Mouse (Mus musculus): ENCODE results near the gene Nav1. TPM values are rescaled to one million over a fixed set of nuclear protein-coding genes. Genes with fewer than 3 reads are reported as not detected.

The Nav1 gene
- polyA plus RNA-seq, 1 experiment = 26.8 TPM

DNA sequence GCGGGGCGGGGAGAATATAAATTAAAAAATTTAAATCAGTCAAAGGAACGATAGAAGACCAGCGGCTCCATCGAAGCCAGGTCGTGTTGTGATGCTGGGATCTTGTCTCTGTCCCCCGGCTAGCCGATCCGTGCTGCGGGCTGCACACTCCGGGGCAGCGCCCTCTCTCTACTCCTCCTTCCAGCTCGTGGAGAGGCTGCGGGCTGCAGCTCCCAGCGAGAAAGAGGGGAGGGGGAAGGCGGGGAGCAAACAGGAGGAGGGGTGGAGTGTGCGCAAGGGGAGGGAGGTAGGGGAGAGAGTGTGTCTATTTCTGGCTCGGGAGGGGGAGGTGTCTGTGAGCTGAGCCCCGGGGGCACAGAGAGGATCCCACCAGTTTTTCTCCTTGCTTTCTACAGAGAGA is 21.5 kb downstream of the Nav1 start:
- H3K4me1 ChIP-seq (ENCODE audit: control insufficient read depth, insufficient read depth, low read length) = 0 out of 2 replicates have a peak, but pooled peaks cover 6% of the 10 kb centered on the region
- TF ChIP-seq POLR2A (IDR thresholded peaks at IDR 0.05; ENCODE audit: borderline replicate concordance, insufficient read depth, low read length) (no peak), CTCF (IDR thresholded peaks at IDR 0.05; ENCODE audit: borderline replicate concordance, insufficient read depth, low read depth, low read length) (no peak)
- WGBS = 3% methylated on average over 19 of the region's 19 CpGs
- H3K27ac ChIP-seq (ENCODE audit: insufficient read depth, low read length) = no peak overlapping the region
- H3K4me3 ChIP-seq (replicated peaks; ENCODE audit: insufficient read depth, low read depth, low read length) = peak overlapping the region; percentile 36
- DNase-seq = peak; percentile 29 to 41
- peaks cover 1% of the 10 kb centered on the region; the same call in 1 of the 2 replicates for H3K27me3 ChIP-seq (ENCODE audit: control insufficient read depth, insufficient read depth, low read length)

GRCm38 (mm10) chr1:135584587-135585541 is 22.2 kb downstream of the Nav1 start:
- peak; percentile 46 to 56 for DNase-seq
- H3K4me3 ChIP-seq (replicated peaks; ENCODE audit: insufficient read depth, low read depth, low read length) = peak overlapping the region; percentile 36
- H3K27ac ChIP-seq (ENCODE audit: insufficient read depth, low read length) = no peak overlapping the region
- WGBS = 5% methylated on average over 72 of the region's 73 CpGs
- H3K4me1 ChIP-seq (ENCODE audit: control insufficient read depth, insufficient read depth, low read length) = 0 out of 2 replicates have a peak, but pooled peaks cover 6% of the 10 kb centered on the region
- peaks cover 1% of the 10 kb centered on the region; the same call in 1 of the 2 replicates for H3K27me3 ChIP-seq (ENCODE audit: control insufficient read depth, insufficient read depth, low read length)
- TF ChIP-seq CTCF (IDR thresholded peaks at IDR 0.05; ENCODE audit: borderline replicate concordance, insufficient read depth, low read depth, low read length) (no peak), POLR2A (IDR thresholded peaks at IDR 0.05; ENCODE audit: borderline replicate concordance, insufficient read depth, low read length) (no peak)

- no peak overlapping the region for H3K27ac ChIP-seq (ENCODE audit: insufficient read depth, low read length)
- 0 out of 2 replicates have a peak, but pooled peaks cover 6% of the 10 kb centered on the region for H3K4me1 ChIP-seq (ENCODE audit: control insufficient read depth, insufficient read depth, low read length)
- H3K4me3 ChIP-seq (replicated peaks; ENCODE audit: insufficient read depth, low read depth, low read length) = peak overlapping the region; percentile 51
- WGBS = 11% methylated on average over 21 of the region's 21 CpGs
- peaks cover 1% of the 10 kb centered on the region; the same call in 1 of the 2 replicates for H3K27me3 ChIP-seq (ENCODE audit: control insufficient read depth, insufficient read depth, low read length)
- no peak for TF ChIP-seq CTCF (IDR thresholded peaks at IDR 0.05; ENCODE audit: borderline replicate concordance, insufficient read depth, low read depth, low read length)
- TF ChIP-seq POLR2A (IDR thresholded peaks at IDR 0.05; ENCODE audit: borderline replicate concordance, insufficient read depth, low read length) = no peak
- DNase-seq = no peak
Observed at GRCm38 (mm10) chr1:135583678-135584515, 23.2 kb downstream of the Nav1 start.

- DNase-seq = peak; percentile 35 to 39
- 24% methylated on average over 15 of the region's 15 CpGs for whole genome bisulfite sequencing
- no peak overlapping the region for H3K27ac ChIP-seq (ENCODE audit: insufficient read depth, low read length)
- TF ChIP-seq POLR2A (IDR thresholded peaks at IDR 0.05; ENCODE audit: borderline replicate concordance, insufficient read depth, low read length) (no peak), CTCF (IDR thresholded peaks at IDR 0.05; ENCODE audit: borderline replicate concordance, insufficient read depth, low read depth, low read length) (no peak)
- H3K4me1 ChIP-seq (ENCODE audit: control insufficient read depth, insufficient read depth, low read length) = peaks cover 6% of the 10 kb centered on the region; the same call in 1 of the 2 replicates
- peaks cover 1% of the 10 kb centered on the region; the same call in 1 of the 2 replicates for H3K27me3 ChIP-seq (ENCODE audit: control insufficient read depth, insufficient read depth, low read length)
- peak overlapping the region; percentile 51 for H3K4me3 ChIP-seq (replicated peaks; ENCODE audit: insufficient read depth, low read depth, low read length)
Observed at GRCm38 (mm10) chr1:135583081-135583677, 23.9 kb downstream of the Nav1 start.

- TF ChIP-seq POLR2A (IDR thresholded peaks at IDR 0.05; ENCODE audit: borderline replicate concordance, insufficient read depth, low read length) (no peak), CTCF (IDR thresholded peaks at IDR 0.05; ENCODE audit: borderline replicate concordance, insufficient read depth, low read depth, low read length) (no peak)
- Histone ChIP-seq H3K27ac (ENCODE audit: insufficient read depth, low read length) (no peak overlapping the region), H3K4me3 (replicated peaks; ENCODE audit: insufficient read depth, low read depth, low read length) (no peak overlapping the region), H3K27me3 (ENCODE audit: control insufficient read depth, insufficient read depth, low read length) (peaks cover 1% of the 10 kb centered on the region; the same call in 1 of the 2 replicates), H3K4me1 (ENCODE audit: control insufficient read depth, insufficient read depth, low read length) (peaks cover 6% of the 10 kb centered on the region; the same call in 1 of the 2 replicates)
- DNase-seq = no peak
- WGBS = 66% methylated on average over 8 of the region's 8 CpGs
Observed at GRCm38 (mm10) chr1:135581001-135581400, 26.1 kb downstream of the Nav1 start.

GRCm38 (mm10) chr1:135579111-135579510 is 28.0 kb downstream of the Nav1 start:
- Histone ChIP-seq H3K4me3 (replicated peaks; ENCODE audit: insufficient read depth, low read depth, low read length) (no peak overlapping the region), H3K4me1 (ENCODE audit: control insufficient read depth, insufficient read depth, low read length) (no peaks in the 10 kb centered on the region; the same call in 1 of the 2 replicates), H3K27ac (ENCODE audit: insufficient read depth, low read length) (no peak overlapping the region), H3K27me3 (ENCODE audit: control insufficient read depth, insufficient read depth, low read length) (no peaks in the 10 kb centered on the region; the same call in 1 of the 2 replicates)
- WGBS = 87% methylated on average over 3 of the region's 3 CpGs
- no peak for DNase-seq
- TF ChIP-seq POLR2A (IDR thresholded peaks at IDR 0.05; ENCODE audit: borderline replicate concordance, insufficient read depth, low read length) = no peak
- TF ChIP-seq CTCF (IDR thresholded peaks at IDR 0.05; ENCODE audit: borderline replicate concordance, insufficient read depth, low read depth, low read length) = no peak

- TF ChIP-seq CTCF (IDR thresholded peaks at IDR 0.05; ENCODE audit: borderline replicate concordance, insufficient read depth, low read depth, low read length) = no peak
- no peak for TF ChIP-seq POLR2A (IDR thresholded peaks at IDR 0.05; ENCODE audit: borderline replicate concordance, insufficient read depth, low read length)
Observed at GRCm38 (mm10) chr1:135577793-135578192, 29.3 kb downstream of the Nav1 start.

More at GRCm38 (mm10) chr1:135577793-135578192, 29.3 kb downstream of the Nav1 start:
- Histone ChIP-seq H3K4me3 (replicated peaks; ENCODE audit: insufficient read depth, low read depth, low read length) (no peak overlapping the region), H3K27me3 (ENCODE audit: control insufficient read depth, insufficient read depth, low read length) (no peaks in the 10 kb centered on the region; the same call in 1 of the 2 replicates), H3K27ac (ENCODE audit: insufficient read depth, low read length) (no peak overlapping the region), H3K4me1 (ENCODE audit: control insufficient read depth, insufficient read depth, low read length) (no peaks in the 10 kb centered on the region; the same call in 1 of the 2 replicates)
- no peak for DNase-seq
- WGBS = 51% methylated on average over 2 of the region's 2 CpGs
